Mouse (Mus musculus): ENCODE measurements at regions not wholly inside any gene's neighbourhood (a gene's known extent, or its start where the extent isn't known, plus 50 kb on each side); places are given as distances from the start of the nearest gene placed in this dataset.

DNA sequence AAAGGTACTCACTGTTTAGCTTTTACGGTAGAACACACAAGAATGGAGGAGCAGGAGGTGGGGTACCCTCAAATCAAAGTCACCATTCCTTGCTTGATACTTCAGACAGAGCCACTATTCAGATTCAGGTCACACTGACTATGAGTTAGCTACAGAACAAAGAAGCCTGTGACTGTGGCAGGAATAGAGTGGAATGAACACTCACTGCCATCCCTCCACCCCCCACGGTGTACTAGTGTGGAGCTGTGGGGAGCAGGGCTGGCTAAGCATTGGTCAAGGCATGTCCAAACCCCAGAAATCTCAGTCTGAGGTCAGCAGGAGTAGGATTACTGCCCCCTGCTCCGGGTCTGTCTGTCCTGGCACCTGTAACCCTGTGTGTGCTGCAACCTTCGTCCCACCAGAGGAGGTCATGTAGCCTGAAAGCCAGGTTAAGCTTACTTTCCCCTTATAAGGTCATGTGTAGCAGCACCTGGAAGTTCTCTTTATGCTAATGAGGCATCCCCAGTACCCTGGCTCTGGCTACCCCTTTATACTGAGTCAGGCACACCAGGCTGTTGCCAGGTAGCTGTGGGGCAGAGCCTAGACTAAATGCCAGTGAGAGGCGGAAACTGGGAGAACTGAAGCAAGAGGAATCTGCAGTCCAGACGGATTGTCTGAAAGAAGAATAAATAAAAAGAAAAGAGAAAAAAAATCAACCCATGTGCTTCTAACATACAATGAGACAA lies 53.1 kb upstream of the Apod start:
- TF ChIP-seq MAZ (IDR thresholded peaks at IDR 0.05; ENCODE audit: low read depth, low read length) (no peak), HCFC1 (IDR thresholded peaks at IDR 0.05; ENCODE audit: low read depth, low read length) (no peak), UBTF (IDR thresholded peaks at IDR 0.05; ENCODE audit: low read depth, low read length) (no peak)
